In genomic region chr6:118180085-118180423, GRCm38 (mm10) we compare ENCODE assay signal across 10 mouse cellular contexts. TPM values are rescaled to one million over a fixed set of nuclear protein-coding genes. Genes with fewer than 3 reads are reported as not detected.
DNase-seq lines count a peak whose midpoint lies in the region; ATAC-seq and TF ChIP-seq lines count a peak whose summit lies in the region.
"Had no signal": no experiment of that assay in that cellular context is flagged by ENCODE, and none has a peak within 500 bp of the region (broad histone marks: within the 10 kb centered on the region; RNA-seq: fewer than 3 reads in every experiment).

No protein-coding gene starts in this region.

- no peak overlapping the region for H3K4me3 ChIP-seq in gastrocnemius, adult 2 months
- H3K4me3 ChIP-seq in kidney, postnatal 0 days (replicated peaks; ENCODE audit: low read depth, low read length) = no peak overlapping the region
- H3K4me3 ChIP-seq in forebrain, embryonic 13.5 days = no peak overlapping the region
- H3K4me3 ChIP-seq in midbrain, embryonic 16.5 days (ENCODE audit: low read depth, low read length) = no peak overlapping the region
- H3K4me3 ChIP-seq: heart, embryonic 15.5 days; limb, embryonic 10.5 days had no signal

- no peaks in the 10 kb centered on the region for H3K4me1 ChIP-seq in kidney, postnatal 0 days (replicated peaks; ENCODE audit: insufficient read depth, low read length)
- H3K4me1 ChIP-seq in forebrain, embryonic 13.5 days = peaks cover 5% of the 10 kb centered on the region
- no peaks in the 10 kb centered on the region for H3K4me1 ChIP-seq in midbrain, embryonic 16.5 days (ENCODE audit: control insufficient read depth, insufficient read depth, low read length)

- no peak overlapping the region for H3K9ac ChIP-seq in kidney, postnatal 0 days (ENCODE audit: low read depth, low read length)
- H3K9ac ChIP-seq in forebrain, embryonic 13.5 days = no peak overlapping the region
- H3K9ac ChIP-seq in midbrain, embryonic 16.5 days (ENCODE audit: low read depth, low read length) = no peak overlapping the region
- H3K9ac ChIP-seq: heart, embryonic 15.5 days had no signal

- no peaks in the 10 kb centered on the region for H3K27me3 ChIP-seq in kidney, postnatal 0 days (ENCODE audit: insufficient read depth, low read length)
- no peaks in the 10 kb centered on the region for H3K27me3 ChIP-seq in forebrain, embryonic 13.5 days
- no peaks in the 10 kb centered on the region for H3K27me3 ChIP-seq in midbrain, embryonic 16.5 days (ENCODE audit: control insufficient read depth, insufficient read depth, low read depth, low read length)

- no peaks in the 10 kb centered on the region for H3K36me3 ChIP-seq in kidney, postnatal 0 days (ENCODE audit: insufficient read depth, low read length)
- H3K36me3 ChIP-seq in forebrain, embryonic 13.5 days (ENCODE audit: poor library complexity, severe bottlenecking) = no peaks in the 10 kb centered on the region
- H3K36me3 ChIP-seq in midbrain, embryonic 16.5 days (ENCODE audit: control insufficient read depth, insufficient read depth, low read length) = no peaks in the 10 kb centered on the region
- H3K36me3 ChIP-seq: heart, embryonic 15.5 days; limb, embryonic 10.5 days had no signal

- ATAC-seq in kidney, postnatal 0 days (replicated peaks; ENCODE audit: low FRiP score, low read depth) = 0 out of 2 replicates have a peak, but pooled peaks have one; percentile 8
- peak; percentile 70 for ATAC-seq in forebrain, embryonic 13.5 days
- peak; percentile 50 for ATAC-seq in midbrain, embryonic 16.5 days
- ATAC-seq in CD4-positive, CD25-positive, alpha-beta regulatory T cell, adult 4 months = no peak

- no peaks in the 10 kb centered on the region for H3K9me3 ChIP-seq in kidney, postnatal 0 days (replicated peaks; ENCODE audit: low read length)
- no peaks in the 10 kb centered on the region for H3K9me3 ChIP-seq in forebrain, embryonic 13.5 days (replicated peaks)
- H3K9me3 ChIP-seq in midbrain, embryonic 16.5 days (replicated peaks; ENCODE audit: control insufficient read depth, low read length, poor library complexity, severe bottlenecking) = no peaks in the 10 kb centered on the region
- H3K9me3 ChIP-seq: heart, embryonic 15.5 days; limb, embryonic 10.5 days had no signal

- 69% methylated on average over 12 of the region's 12 CpGs for WGBS in kidney, postnatal 0 days
- 78% methylated on average over 12 of the region's 12 CpGs for WGBS in forebrain, embryonic 13.5 days
- WGBS in midbrain, embryonic 16.5 days = 73% methylated on average over 12 of the region's 12 CpGs

- H3K27ac ChIP-seq in gastrocnemius, adult 2 months = no peak overlapping the region
- no peak overlapping the region for H3K27ac ChIP-seq in kidney, postnatal 0 days
- no peak overlapping the region for H3K27ac ChIP-seq in forebrain, embryonic 13.5 days
- no peak overlapping the region for H3K27ac ChIP-seq in midbrain, embryonic 16.5 days (ENCODE audit: low read length)
- H3K27ac ChIP-seq: heart, embryonic 15.5 days; limb, embryonic 10.5 days had no signal

- no peak for TF ChIP-seq CTCF in gastrocnemius, adult 2 months (IDR thresholded peaks at IDR 0.05)
- no peak for TF ChIP-seq CTCF in kidney, postnatal 0 days (IDR thresholded peaks at IDR 0.05; ENCODE audit: low read depth)

- intact Hi-C loops in gastrocnemius, adult 2 months (cut with DNase I) = no loop called here
- intact Hi-C loops in left cerebral cortex, postnatal 14 days (cut with DNase I) = no loop called here

- DNase-seq in gastrocnemius, adult 2 months = peak; percentile 15
- no peak for DNase-seq in gastrocnemius, postnatal 10 days
- DNase-seq in kidney, postnatal 0 days (ENCODE audit: low spot score) = no peak
- DNase-seq in kidney, postnatal 25 days = no peak
- no peak for DNase-seq in left cerebral cortex, postnatal 14 days (ENCODE audit: low spot score in 2 of 2)

- no peak overlapping the region for H3K4me2 ChIP-seq in kidney, postnatal 0 days (ENCODE audit: low read length)
- H3K4me2 ChIP-seq in forebrain, embryonic 13.5 days = no peak overlapping the region
- H3K4me2 ChIP-seq in midbrain, embryonic 16.5 days (ENCODE audit: low read length) = no peak overlapping the region
- H3K4me2 ChIP-seq: heart, embryonic 15.5 days had no signal

RNA-seq across cellular contexts. Expression of gene Ret, which starts 17.5 kb away (rescaled TPM):
- 1 to 10 TPM; 3.2 to 6.6 TPM for total RNA-seq in gastrocnemius, adult 2 months (2021)
- 10 to 100 TPM; 13.1 to 15.2 TPM for total RNA-seq in gastrocnemius, postnatal 10 days (2021)
- 10.1 and 11.1 TPM in 2 replicates for polyA plus RNA-seq in kidney, postnatal 0 days (2015; fragmentation: Nextera tagmentation; extraction: Ambion mirVana)
- polyA plus RNA-seq in forebrain, embryonic 13.5 days (2015; fragmentation: Nextera tagmentation; extraction: Ambion mirVana) = 0.55 and 0.65 TPM in 2 replicates
- polyA plus RNA-seq in midbrain, embryonic 16.5 days (2015; fragmentation: Nextera tagmentation; extraction: Ambion mirVana) = 6.1 and 7.8 TPM in 2 replicates
- under 1 TPM; 0.28 to 0.65 TPM for polyA plus RNA-seq in CD4-positive, CD25-positive, alpha-beta regulatory T cell, adult 4 months (2017; shearing (Covaris generic))
- total RNA-seq in left cerebral cortex, postnatal 14 days (2021) = 1 to 10 TPM; 6.3 TPM

RNA-seq across cellular contexts. Expression of gene Csgalnact2, which starts 41.1 kb away (rescaled TPM):
- 10 to 100 TPM; 30.9 to 32.8 TPM for total RNA-seq in gastrocnemius, adult 2 months (2021)
- 10 to 100 TPM; 22.5 to 24.0 TPM for total RNA-seq in gastrocnemius, postnatal 10 days (2021)
- polyA plus RNA-seq in kidney, postnatal 0 days (2015; fragmentation: Nextera tagmentation; extraction: Ambion mirVana) = 19.7 and 20.1 TPM in 2 replicates
- 7.5 and 8.3 TPM in 2 replicates for polyA plus RNA-seq in forebrain, embryonic 13.5 days (2015; fragmentation: Nextera tagmentation; extraction: Ambion mirVana)
- polyA plus RNA-seq in midbrain, embryonic 16.5 days (2015; fragmentation: Nextera tagmentation; extraction: Ambion mirVana) = 10.4 and 11.8 TPM in 2 replicates
- polyA plus RNA-seq in CD4-positive, CD25-positive, alpha-beta regulatory T cell, adult 4 months (2017; shearing (Covaris generic)) = 1 to 10 TPM; 6.0 to 8.7 TPM
- total RNA-seq in left cerebral cortex, postnatal 14 days (2021) = 10 to 100 TPM; 11.5 to 12.8 TPM
